Mouse (Mus musculus) heart, postnatal 10 days (tissue): ENCODE results near the gene Itprip. TPM values are rescaled to one million over a fixed set of nuclear protein-coding genes. Genes with fewer than 3 reads are reported as not detected.
A peak's percentile ranks its signal among the peaks of the same experiment; 100 is the strongest.

ENCODE experiments used
- DNase-seq, 2 experiments: peaks; one replicate each; pipeline ENCODE4 v3.0.0; 2021
- intact Hi-C: fragments of 180-260 bp; cut with DNase I; formaldehyde crosslinking; loops from one replicate; pipeline ENCODE4 v1.15.1; 2025
- total RNA-seq, 2 experiments: library from RNA; stranded (reverse); gene quantifications; 2 replicates each; pipeline ENCODE4 v1.2.3; 2021

Gene Itprip
- total RNA-seq, result 10 to 100 TPM; 11.1 to 13.3 TPM

DNA sequence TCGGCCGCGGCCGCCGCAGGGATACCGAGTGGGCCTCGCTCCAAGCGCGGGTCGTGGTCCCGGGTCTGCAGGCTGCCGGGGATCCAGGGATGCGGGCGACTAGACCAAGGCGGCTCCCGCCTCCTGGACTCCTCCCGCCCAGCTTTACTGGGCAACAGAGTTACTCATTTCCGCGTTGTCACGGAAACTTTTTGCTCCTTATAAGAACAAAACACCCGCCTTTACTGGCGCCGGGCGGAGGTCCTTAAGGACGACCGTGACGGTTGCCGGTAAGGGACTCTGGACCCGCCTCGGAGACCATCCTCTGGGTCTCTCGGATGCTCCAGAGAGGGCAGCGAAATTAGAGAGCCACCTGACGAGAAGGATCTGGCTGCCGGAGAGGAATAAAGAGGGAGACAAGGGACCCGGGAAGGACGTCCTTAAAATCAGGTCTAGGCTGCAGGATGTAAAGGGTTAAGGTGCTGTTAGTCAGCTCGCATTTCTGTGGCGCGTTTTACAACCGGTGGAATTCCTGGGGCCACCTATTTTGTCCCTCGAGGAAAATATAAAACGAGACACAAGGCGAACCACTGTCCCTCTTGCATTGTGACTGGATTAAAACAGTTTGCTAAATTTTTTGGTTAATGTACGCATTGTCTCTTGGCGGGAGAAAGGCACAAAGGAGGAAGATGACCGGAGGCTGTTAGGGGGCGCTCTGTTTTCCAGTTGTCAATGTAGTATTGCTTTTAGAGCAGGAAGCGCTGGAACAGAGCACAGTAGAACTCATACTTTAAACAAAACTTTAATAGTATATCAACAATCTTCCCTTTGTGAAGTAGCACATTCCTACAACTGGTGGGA, at the start of gene Itprip, which contains the start of gene Cfap43:
Gene Itprip, minus strand, starts transcription at position 174 of the 840 bp plus-strand sequence.
Gene Cfap43, minus strand, starts transcription at position 162 of the 840 bp plus-strand sequence.
- intact Hi-C loops, result loop anchor here (2.0 kb wide), 2 partner anchors 17 to 33 kb away; no protein-coding TSS in a partner anchor

DNA sequence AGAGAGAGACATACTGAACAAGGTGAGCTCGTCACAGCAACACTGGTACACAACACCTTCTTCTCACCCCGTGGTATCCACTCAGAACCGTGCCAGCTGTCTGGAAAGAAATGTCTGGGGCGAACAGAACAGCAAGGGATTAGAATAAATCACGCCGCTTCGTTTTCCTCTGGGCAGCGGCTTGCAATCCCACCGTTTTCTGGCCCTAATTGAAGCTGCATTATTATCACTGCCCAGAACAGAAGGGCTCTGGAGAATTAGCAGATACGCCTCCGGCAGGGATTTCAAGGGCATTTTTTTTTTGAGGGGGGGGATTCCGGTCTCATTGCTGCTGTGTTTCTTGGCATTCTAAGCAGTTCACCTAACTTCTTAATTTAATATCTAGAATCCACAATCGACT, 39.1 kb upstream of the Itprip start:
- intact Hi-C loops, result no loop called here
- DNase-seq, result no peak

More for the DNA sequence above, at the start of gene Itprip, which contains the start of gene Cfap43:
- peak; percentile 92 to 93 for DNase-seq

DNA sequence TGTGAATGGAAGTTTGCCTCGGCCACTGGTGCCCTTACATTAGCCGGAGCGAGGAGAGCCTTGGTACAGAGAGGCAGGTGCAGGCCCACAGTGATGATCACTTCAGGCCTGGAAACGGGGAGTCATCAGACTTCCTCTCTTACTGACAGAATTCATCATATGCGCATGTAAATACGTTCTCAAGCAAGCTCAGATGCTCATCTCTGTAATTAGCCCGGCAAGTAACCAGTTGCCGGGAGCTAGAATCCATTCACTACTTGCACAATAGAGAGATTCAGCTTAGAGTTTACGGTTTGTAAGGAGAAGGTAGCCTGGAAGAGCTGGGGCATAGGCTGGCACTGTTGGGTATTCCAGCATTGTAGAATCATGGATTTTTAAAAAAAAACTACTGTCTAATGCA, 34.1 kb upstream of the Itprip start:
- intact Hi-C loops, result no loop called here
- DNase-seq, result no peak

GRCm38 (mm10) chr19:47950946-47951345, 31.8 kb upstream of the Itprip start:
- DNase-seq, result no peak
- intact Hi-C loops, result no loop called here

GRCm38 (mm10) chr19:47946821-47947465, 27.8 kb upstream of the Itprip start:
- intact Hi-C loops, result no loop called here
- peak in 1 of 2 experiments; percentile 15 for DNase-seq

DNA sequence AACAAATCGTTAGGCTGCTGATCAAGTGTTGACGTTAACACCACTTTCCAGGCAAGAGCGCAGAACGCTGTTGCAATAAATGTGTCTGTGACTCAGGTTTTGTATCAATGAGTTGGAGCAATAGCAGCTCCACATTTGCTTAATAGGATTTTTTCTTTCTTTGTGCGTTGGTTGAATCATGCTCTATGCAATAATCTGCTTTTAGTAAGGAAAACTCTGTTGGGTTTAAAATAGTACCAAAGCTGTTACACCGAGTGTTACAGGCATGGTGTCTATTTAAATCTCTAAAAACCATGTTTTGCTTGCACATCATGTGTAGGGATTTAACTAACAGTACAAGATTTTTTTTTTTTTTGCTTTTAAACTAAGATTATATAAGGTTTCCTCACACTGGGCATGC, 20.3 kb upstream of the Itprip start:
- no peak for DNase-seq
- intact Hi-C loops, result loop anchor here (10.0 kb wide), 1 partner anchor 205 kb away; the partner anchor contains the start of gene Sfr1

DNA sequence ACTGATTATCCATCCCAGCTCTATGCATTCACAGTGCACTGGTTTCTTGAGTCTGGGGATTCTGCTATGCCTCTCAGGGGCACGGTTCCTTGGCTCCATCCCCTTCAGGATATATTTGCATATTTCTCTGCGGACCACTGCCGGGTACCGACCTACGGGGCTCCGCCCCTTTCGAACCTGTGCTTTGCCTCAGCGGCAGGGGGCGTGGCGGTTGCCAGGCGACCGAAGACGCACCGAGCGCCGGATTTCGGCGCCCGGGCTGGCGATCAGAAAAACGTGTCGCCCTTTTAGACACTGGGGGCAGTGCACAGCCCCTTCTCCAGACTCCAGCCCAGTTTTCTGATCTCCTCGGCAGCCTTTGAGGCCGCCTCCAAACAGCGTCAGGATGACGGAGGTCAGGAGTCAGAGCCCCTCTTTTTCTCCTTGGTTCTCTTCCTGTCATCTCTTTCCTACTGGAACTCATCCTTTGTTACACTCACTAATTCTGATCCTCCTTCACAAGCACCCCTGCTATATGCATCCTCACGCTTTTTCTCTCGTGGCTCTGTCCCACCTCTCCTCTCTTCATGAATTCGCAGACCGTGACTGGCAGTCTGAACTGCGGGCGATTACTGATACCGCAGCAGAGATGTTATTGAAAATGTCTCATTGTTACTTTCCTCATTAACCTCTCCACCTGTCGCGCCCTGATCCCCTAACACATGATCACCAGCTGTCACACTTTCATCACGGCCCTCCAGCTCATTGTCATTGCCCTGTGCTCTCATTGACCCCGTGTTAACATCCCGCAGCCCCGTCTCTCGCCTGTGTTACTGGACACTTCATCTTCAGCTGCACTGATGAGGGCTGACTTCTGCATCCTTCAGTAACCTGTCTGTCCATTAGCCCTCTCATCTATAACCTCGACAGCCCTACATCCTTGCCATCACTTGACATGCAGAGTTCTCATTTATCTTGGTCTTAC, 18.6 kb upstream of the Itprip start, which contains the start of gene Cfap58:
Gene Cfap58, plus strand, starts transcription at position 233 of the 964 bp plus-strand sequence.
- DNase-seq, result peak; percentile 54 to 58
- intact Hi-C loops, result loop anchor here (10.0 kb wide), 1 partner anchor 203 kb away; the partner anchor contains the start of gene Sfr1

- no peak for DNase-seq
- intact Hi-C loops, result loop anchor here (10.0 kb wide), 1 partner anchor 202 kb away; the partner anchor contains the start of gene Sfr1
Measured at GRCm38 (mm10) chr19:47936938-47937337, 17.8 kb upstream of the Itprip start.

- no peak for DNase-seq
- intact Hi-C loops, result loop anchor here (10.0 kb wide), 1 partner anchor 202 kb away; the partner anchor contains the start of gene Sfr1
Measured at GRCm38 (mm10) chr19:47936490-47936889, 17.4 kb upstream of the Itprip start.

DNA sequence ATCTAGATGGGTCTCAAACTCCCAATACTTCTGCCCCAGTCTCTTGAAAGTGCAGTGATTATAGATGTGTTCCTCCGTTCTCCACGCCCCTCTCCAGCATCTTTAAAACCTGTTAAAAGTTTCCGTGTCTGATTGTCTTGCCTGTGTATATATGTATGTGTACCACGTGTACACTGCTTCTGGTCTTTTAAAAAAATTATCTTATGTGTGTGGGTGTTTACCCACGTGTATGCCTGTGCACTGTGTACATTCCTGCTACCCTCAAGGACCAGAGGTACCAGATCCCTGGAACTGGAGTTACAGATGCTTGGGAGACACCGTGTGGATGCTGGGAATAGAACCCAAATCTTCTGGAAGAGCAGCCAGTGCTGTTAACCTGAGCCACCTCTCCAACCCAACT, 16.4 kb upstream of the Itprip start:
- intact Hi-C loops, result loop anchor here (10.0 kb wide), 1 partner anchor 201 kb away; the partner anchor contains the start of gene Sfr1
- DNase-seq, result no peak

DNA sequence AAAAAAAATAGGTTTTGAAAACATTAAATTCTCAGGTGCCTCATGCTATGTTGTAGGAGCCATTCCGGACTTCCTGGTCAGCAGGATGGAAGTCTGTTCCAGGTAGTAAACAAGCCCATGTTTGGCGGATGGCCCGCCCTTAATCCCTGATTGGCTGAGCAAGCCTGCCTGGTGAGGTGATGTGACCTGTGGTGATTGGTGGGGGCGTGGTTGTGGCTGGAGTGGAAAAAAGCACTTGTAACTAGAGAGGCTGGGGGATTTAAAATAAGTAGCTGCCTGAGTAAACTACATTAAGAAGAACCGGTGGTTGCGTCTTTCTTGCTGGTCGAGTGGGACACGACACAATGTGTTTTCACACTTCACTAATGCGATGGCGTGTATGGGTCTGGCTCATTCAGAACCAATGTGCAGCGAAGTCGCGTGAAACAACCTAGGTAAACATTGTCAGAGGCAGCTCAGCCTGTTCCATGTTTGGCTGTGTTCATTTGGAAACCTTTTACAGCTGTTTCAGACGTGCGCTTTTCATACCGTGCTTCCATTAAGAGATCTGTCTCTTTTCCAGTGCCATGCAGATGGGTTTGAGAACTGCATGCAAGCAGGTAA, 15.6 kb upstream of the Itprip start:
- intact Hi-C loops, result loop anchor here (10.0 kb wide), 1 partner anchor 200 kb away; the partner anchor contains the start of gene Sfr1
- no peak for DNase-seq

GRCm38 (mm10) chr19:47934146-47934545, 15.0 kb upstream of the Itprip start:
- no peak for DNase-seq
- intact Hi-C loops, result loop anchor here (10.0 kb wide), 1 partner anchor 199 kb away; the partner anchor contains the start of gene Sfr1

DNA sequence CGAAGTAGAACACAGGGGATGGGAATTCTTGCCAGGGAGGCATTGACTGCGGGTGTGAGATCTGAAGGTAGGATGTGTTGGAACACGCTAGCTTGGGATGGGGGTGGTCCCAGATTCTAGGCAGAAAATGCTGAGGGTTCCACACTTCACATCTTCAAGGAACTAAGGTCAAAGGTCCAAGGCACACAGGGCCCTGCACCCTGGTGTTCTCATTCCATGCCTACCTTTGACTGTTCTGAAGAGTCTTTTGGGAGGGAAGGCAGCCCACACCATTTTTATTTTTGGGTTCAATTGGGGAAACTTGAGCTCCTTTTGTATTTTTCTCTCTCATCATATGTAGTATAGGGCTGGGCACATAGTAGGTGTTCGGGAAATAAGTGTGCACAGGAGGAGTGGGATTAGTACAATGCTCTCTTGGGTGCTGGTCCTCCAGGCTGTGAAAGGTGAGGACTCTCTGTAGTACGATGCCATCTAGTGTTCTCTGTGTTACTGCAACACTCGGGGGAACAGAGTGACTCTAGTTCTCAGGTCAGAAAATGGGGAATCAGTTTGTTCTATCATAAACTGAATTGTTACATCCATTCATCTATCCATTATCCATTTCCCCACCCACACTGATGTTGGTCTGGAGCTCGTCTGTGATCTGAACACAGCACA, 13.0 kb upstream of the Itprip start:
- intact Hi-C loops, result loop anchor here (1.0 to 10.0 kb wide), 3 partner anchors 50 to 275 kb away; partner anchors contain the start of gene Sfr1
- peak; percentile 47 to 65 for DNase-seq

DNA sequence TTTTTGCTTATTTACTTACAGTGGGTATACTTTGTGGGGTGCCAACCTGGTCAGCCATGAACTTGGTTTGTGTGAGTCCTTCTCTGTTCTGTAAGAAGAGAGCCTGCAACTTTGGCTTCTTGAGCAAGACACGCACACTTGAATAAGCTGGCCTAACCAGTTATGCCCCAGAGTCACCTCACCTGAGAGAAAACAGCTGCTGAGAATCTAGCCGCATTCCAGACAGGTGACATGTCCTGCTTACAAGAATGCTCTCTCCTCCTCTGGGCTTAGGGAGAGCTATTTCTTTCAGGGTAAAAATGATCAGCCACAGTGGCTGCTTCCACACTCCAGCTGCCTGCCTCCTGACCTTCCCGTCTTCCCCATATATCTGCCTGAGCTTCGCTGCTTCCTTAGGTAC, 9.9 kb upstream of the Itprip start:
- intact Hi-C loops, result no loop called here
- no peak for DNase-seq

GRCm38 (mm10) chr19:47927032-47927431, 7.9 kb upstream of the Itprip start:
- no peak for DNase-seq
- intact Hi-C loops, result no loop called here

GRCm38 (mm10) chr19:47925819-47926218, 6.7 kb upstream of the Itprip start:
- no peak for DNase-seq
- intact Hi-C loops, result no loop called here

DNA sequence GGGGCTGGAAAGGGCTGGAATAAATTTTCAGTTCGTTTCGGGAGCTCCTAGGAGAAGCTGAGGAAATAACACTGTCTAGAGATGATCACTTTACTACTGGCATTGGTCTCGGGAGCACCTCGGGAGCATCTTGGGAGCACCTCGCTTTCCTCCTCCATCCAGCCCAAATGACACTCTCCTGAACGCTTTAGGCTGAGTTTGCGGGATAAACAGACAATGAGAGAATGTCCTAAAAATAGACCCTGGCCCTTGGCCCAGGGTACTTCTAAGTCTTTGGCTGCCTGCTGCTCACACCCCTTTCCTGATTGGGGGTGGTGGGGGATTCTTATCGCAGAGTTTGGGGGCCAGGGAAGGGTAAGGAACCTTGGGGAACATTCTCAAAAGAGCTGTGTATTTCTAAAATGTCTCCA, 872 bp upstream of the Itprip start:
- intact Hi-C loops, result loop anchor here (2.0 kb wide), 2 partner anchors 17 to 33 kb away; no protein-coding TSS in a partner anchor
- DNase-seq, result peak; percentile 87 to 88

DNA sequence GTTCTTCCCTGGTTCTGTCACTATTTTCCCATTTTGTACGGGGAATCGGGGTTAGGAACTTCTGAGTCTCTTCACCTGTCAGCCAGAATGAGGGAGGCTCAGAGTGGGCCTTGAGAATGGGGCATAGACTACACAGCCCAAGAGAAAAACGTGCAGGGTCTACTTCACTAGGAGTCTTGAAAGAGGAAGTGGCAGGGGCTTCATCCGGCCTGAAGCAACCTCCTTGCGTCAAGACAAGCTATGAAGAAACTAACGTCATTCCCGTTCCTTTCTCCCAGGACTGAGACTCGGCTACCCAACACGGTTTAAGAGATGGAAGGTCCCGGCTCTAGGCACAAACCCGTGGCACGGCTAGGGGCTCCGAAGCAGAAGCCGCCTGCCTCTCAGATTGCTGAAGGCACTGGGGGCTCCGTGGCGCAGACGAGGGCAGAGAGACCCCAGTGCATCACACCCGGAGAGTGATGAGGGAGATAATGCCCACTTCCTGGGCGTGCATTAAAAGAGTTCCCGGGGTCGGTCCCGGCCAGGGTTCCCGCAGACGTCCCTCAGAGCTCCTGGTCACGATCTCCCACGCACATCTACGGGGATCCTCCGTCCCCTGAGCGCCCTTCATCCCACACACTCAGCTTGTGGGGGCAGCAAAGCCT, 521 bp downstream of the Itprip start:
- intact Hi-C loops, result loop anchor here (2.0 kb wide), 2 partner anchors 16 to 32 kb away; no protein-coding TSS in a partner anchor
- DNase-seq, result no peak
